Mouse (Mus musculus) mammary gland, adult 2 months (tissue): ENCODE data around the gene Josd2. TPM values are rescaled to one million over a fixed set of nuclear protein-coding genes. Genes with fewer than 3 reads are reported as not detected.

Experiments used
- polyA plus RNA-seq: library from polyadenylated mRNA; depleted of rRNA; stranded (reverse); fragments of >200 nt; gene quantifications from 2 replicates; pipeline ENCODE4 v1.2.3, GENCODE M21; 2012; ENCODE audit warnings: low replicate concordance; rRNA removed

The Josd2 gene
- 157 and 197 TPM in 2 replicates for polyA plus RNA-seq

DNA sequence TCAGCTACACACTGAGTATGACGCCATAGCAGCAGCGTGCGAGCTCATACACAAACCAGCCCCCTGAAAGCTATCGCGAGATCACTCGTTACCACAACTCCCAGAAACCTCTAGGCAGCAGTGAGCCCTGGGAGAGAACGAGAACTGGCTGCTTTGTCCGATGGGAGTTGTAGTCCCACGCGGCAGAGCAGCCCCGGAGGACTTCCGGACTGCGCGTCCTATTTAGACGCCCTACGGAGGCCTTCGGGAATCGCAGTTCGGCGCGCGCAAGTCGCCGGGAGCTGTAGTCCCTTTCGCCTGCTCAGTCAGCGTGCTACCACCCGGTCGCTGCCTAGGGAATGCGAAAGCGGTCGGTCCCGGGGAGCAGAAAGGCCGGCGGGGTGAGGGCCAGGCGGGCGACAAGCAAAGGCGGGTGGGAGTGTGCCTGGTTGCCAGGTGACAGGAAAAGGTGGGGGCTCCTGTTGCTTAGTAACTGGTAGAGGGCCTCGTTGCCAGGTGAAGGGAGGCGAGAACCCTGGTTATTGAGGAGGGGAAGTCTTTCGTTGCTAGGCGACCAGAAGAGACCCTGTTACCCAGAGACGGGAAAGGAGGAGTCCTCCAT lies at the start of gene Josd2:
Josd2 (plus strand) TSS at position 170 of the 601 bp plus-strand sequence.

GRCm38 (mm10) chr7:44428968-44429521 lies 38.7 kb upstream of the Josd2 start, which contains the start of gene Lrrc4b:
Gene Lrrc4b, plus strand, starts transcription at chr7:44429018.

DNA sequence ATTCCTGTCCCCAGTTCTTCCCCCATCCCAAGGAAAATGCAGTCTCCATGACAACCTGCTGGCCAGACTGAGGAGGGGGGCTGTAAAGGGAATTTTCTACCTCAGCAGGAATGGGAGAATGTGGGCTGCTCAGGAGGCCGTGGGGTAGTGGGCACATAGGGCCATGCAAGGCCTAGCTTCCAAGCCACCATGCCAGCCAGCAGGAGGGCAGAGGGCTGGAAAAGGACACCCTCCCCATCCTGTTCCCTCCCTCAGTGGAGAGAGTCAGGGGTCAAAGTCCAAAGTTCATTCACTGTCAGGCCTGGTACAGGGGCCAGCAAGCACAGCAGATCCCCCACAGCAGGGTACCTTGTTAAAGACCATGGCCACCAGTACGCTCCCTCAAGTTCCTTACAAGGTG lies 2.7 kb upstream of the Josd2 start, which contains the start of gene Aspdh:
Aspdh (plus strand) TSS at position 281 of the 400 bp plus-strand sequence.

GRCm38 (mm10) chr7:44495992-44496770 lies 28.4 kb downstream of the Josd2 start, which contains the start of the genes Emc10 and Fam71e1:
Gene Emc10, minus strand, starts transcription at chr7:44496529.
Gene Fam71e1, plus strand, starts transcription at chr7:44496581.

Other genes starting within 250 kb of the Josd2 start
- gene Klk1, start 242.6 kb upstream of the Josd2 start, polyA plus RNA-seq, result 5.2 and 8.6 TPM in 2 replicates
- gene Gm36864, start 231.8 kb upstream of the Josd2 start, polyA plus RNA-seq, result not detected in 2 replicates
- gene 1700028J19Rik, start 221.3 kb upstream of the Josd2 start, polyA plus RNA-seq, result 1.3 and 2.7 TPM in 2 replicates
- gene 2410002F23Rik, start 221.3 kb upstream of the Josd2 start, polyA plus RNA-seq, result 75.6 and 148 TPM in 2 replicates
- gene Acp4, start 210.6 kb upstream of the Josd2 start, polyA plus RNA-seq, result not detected in 2 replicates
- not detected in 2 replicates for gene Gm15517, start 206.5 kb upstream of the Josd2 start, polyA plus RNA-seq
- gene Clec11a, start 161.1 kb upstream of the Josd2 start, polyA plus RNA-seq, result 4.7 and 10.7 TPM in 2 replicates
- gene Shank1, start 157.7 kb upstream of the Josd2 start, polyA plus RNA-seq, result 0.89 and 3.2 TPM in 2 replicates
- gene Syt3, start 83.9 kb upstream of the Josd2 start, polyA plus RNA-seq, result 5.9 and 7.8 TPM in 2 replicates
- gene 1700008O03Rik, start 82.2 kb upstream of the Josd2 start, polyA plus RNA-seq, result 0.94 and 1.2 TPM in 2 replicates
- gene Lrrc4b, start 39.0 kb upstream of the Josd2 start, polyA plus RNA-seq, result 0.72 and 1.2 TPM in 2 replicates
- 0.29 and 3.4 TPM in 2 replicates for gene Aspdh, start 2.6 kb upstream of the Josd2 start, polyA plus RNA-seq
- 309 and 442 TPM in 2 replicates for gene Emc10, start 28.5 kb downstream of the Josd2 start, polyA plus RNA-seq
- gene Fam71e1, start 28.6 kb downstream of the Josd2 start, polyA plus RNA-seq, result 7.2 and 13.2 TPM in 2 replicates
- gene Mybpc2, start 56.7 kb downstream of the Josd2 start, polyA plus RNA-seq, result 0.42 and 270 TPM in 2 replicates
- gene Spib, start 64.1 kb downstream of the Josd2 start, polyA plus RNA-seq, result 56.8 and 111 TPM in 2 replicates
- gene Pold1, start 80.9 kb downstream of the Josd2 start, polyA plus RNA-seq, result 37.9 and 80.4 TPM in 2 replicates
- gene Nr1h2, start 86.0 kb downstream of the Josd2 start, polyA plus RNA-seq, result 144 and 274 TPM in 2 replicates
- gene Napsa, start 104.4 kb downstream of the Josd2 start, polyA plus RNA-seq, result 46.1 and 70.1 TPM in 2 replicates
- 1.5 and 1.9 TPM in 2 replicates for gene Kcnc3, start 122.7 kb downstream of the Josd2 start, polyA plus RNA-seq
- gene Myh14, start 202.9 kb downstream of the Josd2 start, polyA plus RNA-seq, result 8.5 and 15.5 TPM in 2 replicates
- gene Izumo2, start 240.8 kb downstream of the Josd2 start, polyA plus RNA-seq, result not detected in 2 replicates